Mouse (Mus musculus) kidney, adult 8-10 months (tissue): ENCODE results near the gene Mlf2.
"Not testable (repeated sequence)": the region's sequence is repeated elsewhere in the genome, so short reads cannot be mapped to it uniquely, and the experiment has no call there.

Experiments used
- DNase-seq, 2 experiments: peaks; one replicate each; pipeline ENCODE4 v3.0.0; 2022

Gene Mlf2

DNA sequence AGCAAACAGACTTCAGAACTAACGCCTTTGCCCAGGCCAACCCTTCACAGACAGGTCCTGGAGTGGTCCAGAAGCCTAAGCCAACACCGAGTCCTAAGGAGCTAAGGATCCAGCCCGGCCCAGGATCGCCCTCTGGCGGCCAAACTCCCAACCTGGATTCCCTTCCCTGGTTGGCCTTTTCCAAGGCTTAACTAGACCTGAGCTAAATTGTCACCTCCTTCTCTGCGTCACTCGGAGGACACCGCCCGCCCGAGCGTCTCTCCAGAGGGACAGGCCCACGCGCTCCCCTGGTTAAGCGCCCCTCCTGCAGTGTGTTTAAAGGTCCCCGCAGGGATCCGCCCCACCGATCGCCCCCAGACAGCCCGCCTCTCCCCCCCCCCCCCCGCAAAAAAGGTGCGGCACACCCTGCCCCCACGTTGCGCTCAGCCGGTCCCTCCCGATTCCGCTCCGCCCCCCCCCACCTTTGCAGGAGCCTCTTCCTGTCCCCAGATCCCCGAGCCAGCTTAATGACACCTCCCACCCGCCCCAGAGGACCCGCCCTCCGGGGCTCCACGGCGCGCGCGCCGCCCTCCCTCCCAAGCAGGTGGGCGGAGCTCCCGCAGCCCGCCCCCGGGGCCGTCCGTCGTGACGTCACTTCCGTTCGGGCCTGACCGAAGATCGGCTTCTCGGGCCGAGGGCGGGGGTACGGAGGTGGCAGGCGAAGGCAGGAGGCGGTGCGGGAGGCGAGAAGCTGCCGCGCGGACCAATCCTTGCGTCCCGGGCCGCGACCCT, at the start of gene Mlf2:
TSS of gene Mlf2 (plus strand) at position 633 of the 771 bp plus-strand sequence.
- peak; percentile 99 to 100 for DNase-seq

DNA sequence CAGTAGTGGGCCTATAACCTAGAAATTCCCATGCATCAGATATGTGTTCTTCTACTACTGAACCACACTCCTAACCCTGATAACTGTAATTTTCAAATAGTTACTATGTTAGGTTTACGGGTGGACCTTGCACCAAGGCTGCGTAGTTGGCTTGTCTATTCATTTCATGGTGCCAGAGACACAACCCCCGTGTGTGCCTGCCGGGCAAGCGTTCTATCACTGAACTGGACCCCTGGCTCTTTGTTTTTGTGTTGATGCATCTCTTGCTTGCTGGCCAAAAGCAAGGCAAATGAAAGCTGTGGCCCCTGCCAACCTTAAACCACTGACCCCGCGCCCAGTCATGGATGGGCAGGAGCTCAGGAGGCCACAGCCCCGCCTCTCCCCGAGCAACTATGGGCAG, 49.4 kb upstream of the Mlf2 start:
- DNase-seq = no peak

DNA sequence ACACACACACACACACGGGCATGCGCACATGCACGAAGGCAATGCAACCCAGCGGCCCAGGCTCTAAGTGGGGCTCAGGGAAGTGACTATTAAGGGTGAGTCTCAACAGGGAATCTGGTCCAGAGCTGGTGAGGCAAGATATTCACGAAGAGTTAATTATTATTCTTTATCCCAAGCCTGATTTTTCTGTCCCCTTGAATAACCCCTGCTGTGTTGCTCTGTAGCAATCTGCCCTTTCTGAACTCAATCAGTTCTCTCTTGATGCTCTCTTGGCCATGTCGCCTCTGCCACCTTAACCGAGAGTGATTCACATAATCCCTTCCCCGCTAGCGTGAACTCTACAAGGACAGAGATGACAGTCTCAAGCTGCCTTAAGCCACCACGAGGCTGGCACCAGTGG, 47.8 kb upstream of the Mlf2 start:
- no peak for DNase-seq

DNA sequence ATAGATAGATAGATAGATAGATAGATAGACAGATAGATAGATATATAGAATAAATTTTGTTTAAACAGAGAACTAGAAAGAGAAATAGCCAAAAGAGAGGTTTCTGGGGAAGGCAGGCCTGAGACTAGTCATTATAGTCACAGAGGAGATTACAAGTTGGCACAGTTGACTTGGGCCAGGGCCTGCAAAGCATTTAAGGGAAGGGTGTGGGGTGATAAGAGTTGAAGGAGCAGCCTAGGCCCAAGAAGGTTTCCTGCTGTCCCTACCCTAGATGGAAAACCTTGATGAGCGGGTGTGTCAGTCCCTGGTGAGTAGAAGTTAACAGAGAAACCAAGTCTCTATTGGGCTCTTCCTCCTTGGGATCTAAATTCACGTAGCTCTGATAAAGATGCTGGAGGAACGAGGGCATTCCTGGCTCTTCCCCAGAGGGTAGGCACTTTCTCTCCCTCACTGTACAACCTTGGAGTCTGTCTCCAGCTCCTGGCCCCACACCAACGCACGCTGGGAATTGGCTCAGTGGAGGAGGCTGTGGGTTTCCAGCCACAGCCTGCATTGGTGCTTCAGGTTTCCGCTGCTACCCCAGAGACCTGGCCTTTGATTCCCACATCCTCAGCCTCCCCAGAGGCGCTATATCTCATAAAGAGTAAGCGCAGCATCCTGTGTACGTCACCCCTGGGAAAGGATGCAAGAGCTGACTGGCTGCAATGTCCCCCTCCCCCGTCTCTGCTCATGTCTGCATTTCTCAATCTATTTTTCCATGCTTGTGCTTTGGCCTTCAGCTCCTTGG, 46.3 kb upstream of the Mlf2 start:
- DNase-seq = no peak

DNA sequence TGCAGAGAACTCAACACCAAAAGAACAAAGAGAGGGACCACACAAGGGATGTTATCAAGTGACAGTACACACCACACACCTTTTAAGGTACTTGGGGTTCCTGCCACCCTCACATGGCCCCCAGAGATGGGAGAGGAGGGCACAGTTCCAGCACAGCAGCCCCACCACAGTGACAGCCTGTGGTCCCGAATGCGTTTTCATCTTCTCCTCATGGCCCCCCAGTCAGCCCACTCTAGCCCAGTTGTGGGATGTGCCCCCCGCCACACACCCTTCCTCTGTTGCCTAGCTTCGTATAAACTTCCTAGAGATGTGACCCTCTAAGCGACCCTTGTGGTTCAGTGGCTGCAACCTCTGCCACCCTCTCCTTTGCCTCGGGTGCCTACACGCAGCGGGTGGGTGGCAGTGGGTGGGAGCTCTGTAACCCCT, 45.2 kb upstream of the Mlf2 start:
- DNase-seq = no peak

DNA sequence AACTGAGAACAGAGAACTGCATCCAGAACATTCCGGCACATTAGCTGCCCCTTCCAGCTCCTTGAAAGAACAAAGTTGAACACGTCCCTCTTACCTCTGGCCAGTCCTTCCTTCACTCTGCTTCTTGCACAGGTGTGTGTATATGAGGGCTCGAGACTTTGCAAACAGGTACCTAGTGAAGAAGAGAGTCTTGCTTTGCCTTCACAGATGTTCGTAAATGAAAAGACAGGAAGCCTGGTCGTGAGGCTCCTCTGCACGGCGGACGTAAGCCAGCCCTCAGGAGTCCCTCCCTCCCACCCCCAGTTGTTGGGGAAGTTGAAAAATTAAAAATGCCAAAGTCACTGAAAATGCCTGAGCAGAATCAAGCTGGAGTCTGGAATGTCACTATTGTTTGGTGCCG, 43.2 kb upstream of the Mlf2 start, which contains the start of gene Cd4:
TSS of gene Cd4 (minus strand) at position 236 of the 400 bp plus-strand sequence.
- no peak for DNase-seq

DNA sequence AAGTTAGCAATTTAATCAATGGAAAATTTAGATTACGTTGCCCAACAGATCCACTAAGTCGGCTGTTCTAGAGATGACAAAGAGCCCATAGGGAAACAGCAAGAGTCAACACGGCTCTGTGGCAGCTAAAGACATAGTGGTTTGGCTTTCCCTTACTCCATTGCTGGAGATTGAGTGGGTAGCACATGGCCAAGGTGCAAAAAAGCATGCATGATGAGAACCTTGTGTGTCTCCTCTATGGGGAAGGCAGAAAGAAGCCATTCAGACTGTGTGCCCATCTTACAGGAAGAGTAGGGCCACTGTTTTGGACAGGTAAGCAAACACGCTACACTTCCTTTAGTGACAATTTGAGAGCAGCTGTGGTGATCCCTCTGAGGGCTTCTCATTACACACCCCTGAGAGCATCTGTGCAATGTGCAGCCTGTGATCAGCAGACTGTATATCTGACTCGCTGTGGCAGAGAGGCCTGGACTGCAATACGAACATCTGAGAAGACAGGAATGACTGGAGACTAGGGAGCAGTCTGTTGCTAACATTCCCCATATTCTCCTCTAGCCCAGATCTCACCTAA, 42.5 kb upstream of the Mlf2 start:
- DNase-seq = no peak

DNA sequence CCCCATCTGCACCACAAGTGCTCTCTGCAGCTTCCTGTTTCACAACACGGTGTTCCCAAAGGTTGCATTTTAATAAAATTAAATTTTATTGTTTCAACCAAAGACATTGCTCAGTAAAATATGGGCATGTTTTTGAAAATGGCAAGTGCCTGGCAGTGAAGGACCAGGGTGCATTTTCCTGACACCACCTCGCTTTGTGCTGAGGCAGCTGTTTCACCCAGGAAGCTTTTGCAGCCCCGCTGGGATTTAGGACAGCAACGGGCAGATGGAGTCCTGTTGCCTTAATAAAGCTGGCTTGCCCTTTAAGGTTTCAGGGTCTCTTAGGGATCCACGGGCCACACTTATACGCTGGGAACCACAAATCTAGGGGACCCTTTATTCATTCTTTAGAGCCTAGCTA, 40.2 kb upstream of the Mlf2 start:
- DNase-seq = no peak

DNA sequence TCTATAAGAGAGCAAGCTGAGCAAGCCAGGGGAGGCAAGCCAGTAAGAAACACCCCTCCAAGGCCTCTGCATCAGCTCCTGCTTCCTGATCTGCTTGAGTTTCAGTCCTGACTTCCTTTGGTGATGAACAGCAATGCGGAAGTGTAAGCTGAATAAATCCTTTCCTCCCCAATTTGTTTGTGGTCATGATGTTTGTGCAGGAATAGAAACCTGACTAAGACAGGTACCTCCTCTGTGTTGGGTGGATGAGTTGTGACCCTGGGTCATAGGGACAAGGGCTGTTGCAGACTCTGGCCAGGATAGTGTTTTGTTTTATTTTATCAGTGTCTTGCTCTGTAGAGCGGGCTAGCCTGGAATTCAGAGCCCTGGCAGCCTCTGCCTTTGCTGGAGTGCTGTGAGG, 37.1 kb upstream of the Mlf2 start:
- not testable (repeated sequence) for DNase-seq

DNA sequence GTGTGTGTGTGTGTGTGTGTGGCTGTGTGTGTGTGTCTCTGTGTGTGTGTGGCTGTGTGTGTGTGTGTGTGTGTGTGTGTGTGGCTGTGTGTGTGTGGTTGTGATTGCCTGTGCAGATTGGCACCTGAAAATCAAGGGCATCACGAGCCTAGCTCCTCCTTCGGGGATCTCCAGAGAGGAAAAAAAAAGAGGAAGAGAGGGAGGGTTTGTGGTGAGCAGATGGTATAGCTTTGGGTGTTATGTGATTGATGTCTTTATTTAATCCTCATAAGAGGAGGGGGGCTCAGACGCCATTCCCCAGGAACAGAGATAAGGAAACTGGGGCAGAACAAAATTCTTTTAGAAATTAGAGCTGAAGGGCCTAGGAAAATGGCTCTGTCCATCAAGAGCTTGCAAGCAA, 32.8 kb upstream of the Mlf2 start:
- no peak for DNase-seq

DNA sequence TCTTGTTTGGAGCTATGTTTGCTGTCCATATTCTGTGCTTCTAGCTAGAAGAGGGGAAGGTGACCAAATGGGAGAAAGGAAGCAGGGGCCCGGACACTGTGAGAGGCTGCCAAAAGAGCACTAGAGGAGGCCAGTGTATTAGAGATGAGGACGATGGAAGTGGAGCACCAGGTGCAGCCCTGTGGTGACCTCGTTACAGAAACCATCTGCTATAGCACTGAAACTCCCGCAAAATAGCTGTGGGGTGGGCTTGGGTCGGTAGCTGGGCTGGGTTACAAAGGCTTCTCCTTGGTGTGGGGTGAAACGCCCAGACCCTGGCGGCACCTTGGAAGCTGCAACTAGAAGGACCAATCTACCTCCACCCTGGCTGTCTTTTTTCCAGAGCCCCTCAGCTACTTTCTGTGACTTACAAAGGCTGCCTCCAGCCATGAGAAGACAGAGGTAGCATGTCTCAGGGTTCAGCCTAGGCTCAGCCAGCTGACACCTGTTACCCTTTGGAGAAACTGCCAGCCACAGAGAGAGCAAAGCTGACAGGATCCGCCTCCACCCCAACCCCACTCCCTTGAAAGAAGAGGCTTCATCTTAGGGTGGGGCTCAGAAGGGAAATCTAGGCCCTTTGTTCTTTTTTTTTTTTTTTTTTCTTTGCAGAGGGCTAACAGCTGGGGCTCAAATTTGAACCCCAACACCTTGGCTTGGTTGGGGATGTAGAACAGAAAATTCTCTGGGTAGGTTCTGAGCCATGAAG, 31.0 kb upstream of the Mlf2 start:
- DNase-seq = no peak

DNA sequence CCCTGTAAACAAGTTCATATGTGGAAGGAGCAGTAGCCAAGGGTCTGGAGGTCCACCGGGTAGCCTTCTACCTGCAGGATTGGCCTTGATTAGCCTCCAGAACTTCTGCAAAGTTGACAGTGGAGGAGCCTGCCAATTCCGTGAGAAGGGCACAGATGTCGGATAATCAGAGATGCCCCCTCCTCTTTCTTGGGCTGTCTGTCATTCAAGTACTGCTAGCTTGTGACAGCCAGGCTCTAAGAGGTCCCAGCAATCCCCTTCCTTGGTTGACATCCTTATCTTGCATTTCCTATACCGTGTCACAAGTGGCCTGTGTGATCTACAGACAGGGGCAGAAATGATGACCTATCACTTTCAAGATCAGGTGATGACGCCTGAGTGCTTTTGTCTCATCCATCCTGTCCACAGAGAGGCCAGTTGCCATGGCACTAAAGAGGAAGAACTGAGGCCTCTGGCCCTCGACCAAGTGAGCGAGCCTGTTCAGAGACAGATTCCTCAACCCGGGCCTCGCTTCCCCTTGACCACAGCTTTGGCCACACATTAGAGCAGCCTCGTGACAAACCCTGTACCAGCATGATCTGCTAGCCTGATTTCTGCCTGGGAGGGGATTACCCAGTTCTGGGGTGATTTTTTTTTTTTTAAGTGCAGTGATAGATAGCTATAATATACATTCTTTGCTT, 30.2 kb upstream of the Mlf2 start:
- no peak for DNase-seq

DNA sequence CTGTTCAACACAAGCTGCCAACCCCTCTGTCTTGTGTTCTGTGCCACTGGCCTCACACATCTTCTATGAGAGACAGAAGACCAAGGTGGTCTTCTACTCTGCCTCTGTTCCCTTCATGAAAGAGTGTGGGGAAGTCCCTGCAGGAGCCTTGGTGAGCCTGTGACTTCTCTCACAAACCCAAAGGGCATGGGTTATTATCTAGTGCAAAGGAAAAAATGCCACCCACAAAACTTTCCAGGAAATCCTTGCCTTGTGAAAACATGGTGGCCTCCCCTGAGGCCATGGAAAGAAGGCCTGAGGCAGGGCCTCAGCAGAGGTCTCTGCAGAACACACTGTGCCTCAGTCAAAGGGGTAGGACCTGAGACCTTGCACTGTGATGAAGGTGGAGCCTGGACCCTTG, 29.3 kb upstream of the Mlf2 start:
- no peak for DNase-seq

DNA sequence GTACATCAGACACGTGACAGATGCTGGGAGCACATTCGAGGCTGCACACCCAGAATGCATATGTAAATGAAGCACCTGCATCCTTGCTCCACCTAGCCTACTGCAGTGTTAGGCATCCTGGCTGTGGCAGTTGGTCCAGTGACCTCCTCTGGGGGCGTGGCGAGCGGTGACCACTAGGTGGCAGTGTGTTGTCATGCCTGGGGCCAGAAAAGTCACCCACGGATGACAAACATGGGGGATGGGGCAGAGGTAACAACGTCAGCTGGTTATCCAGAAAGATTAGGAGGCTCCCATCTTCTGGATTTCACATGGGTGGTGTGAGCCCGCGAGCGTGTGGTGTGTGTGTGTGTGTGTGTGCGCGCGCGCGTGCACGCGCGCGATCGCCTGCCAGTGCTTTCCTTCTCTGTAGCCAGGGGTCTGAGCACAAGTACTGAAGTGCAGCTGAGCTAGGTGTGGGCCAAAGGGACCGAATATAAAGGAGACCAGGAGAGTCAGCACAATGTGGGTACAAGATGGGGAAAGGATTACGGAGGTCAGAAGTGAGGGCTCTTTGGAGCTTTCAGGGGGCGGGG, 27.5 kb upstream of the Mlf2 start:
- DNase-seq = peak; percentile 94 to 98

DNA sequence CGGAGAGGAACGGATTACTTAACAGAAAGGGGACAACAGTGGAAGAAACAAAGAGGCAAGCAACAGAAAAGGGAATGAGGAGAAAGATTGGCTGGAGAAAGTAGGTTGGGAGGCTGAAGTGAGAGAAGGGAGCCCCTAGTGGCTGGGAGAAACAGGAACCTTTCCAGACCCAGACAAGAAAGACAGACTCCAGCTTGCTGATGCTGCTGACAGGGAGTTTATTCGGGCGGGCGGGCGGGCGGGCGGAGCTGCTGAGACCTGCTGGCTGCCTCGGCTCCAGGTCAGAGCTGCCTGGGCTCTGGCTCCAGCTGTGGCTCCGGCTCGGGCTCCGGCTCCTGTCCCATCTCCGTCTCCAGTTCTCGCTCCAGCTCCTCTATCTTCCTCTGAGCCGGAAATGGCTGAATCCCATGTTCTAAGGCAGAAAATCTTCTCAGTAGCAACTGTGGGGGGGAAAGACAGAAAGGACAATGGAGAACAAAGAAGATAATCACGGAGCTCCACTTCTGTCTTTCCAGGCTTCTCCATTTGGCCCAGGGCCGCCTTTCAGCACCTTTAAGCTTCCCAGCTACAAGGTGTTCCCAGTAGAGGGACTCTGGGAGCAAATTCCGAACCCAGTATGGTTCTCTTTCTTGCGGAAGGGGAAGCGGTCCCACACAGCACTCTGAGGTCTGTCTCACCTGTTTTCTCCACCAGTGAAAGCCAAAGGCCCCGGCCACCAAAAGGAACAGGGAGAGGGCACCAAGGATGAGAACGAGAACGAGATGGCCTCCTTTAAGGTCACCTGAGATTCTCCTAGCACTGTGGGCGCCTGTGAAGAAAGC, 26.8 kb upstream of the Mlf2 start:
- peak; percentile 80 to 86 for DNase-seq

DNA sequence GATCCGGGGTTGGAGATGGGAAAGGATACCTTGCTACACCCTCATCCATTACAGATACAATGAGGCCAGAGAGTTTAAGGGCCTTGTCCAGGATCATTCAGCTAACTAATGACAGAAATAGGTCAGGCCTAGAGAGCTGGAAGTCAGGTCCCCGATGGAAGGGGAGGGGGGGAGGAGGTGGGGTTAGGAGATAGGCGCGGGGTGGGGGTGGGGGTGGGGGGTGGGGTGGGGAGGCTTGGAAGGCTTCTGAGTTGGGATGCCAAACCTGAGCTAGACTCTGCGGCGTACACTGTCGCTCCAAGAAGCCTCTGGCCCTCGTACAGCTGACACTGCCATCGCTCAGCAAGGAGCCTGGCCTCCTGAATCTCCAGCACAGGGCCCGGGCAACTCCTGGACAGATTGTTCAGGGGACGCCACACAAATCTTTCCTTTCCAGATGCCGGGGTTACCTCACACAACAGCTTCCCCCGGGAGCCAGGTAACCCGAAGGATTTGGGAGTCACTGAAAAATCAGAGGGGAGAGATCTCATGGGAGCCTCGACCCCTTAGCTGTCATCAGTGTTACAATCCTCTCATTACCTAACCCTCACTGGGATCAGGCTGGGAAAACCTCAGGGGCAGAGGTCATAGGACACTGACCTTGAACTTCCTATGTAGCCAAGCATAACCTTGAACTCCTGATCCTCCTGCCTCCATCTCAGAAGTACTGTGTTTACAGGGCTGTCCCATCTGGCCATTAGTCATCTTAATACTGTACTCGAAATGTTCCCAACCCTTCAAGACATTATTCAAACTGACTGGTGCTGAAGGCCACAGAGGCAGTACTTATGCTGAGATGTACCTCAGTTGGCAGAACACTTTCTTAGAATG, 26.0 kb upstream of the Mlf2 start:
- no peak for DNase-seq

DNA sequence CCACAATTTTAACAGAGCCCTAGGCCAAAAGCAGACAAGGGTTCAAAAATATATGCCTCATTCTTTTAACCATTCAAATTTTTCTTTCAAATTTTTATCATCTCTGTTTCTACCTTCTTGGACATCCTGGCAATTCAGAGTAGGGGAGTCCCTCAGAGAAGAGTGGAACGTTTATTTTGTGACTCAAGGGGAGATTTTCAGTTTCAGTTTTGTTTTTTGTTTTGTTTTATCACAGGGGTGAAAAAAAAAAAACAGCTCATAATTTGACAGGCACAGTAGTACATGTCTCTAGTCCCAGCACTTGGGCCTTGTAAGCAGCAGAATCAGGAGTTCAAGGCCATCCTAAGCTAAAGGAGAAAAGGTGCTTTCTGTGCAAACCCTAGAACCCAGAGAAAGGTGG, 23.4 kb upstream of the Mlf2 start:
- no peak for DNase-seq

DNA sequence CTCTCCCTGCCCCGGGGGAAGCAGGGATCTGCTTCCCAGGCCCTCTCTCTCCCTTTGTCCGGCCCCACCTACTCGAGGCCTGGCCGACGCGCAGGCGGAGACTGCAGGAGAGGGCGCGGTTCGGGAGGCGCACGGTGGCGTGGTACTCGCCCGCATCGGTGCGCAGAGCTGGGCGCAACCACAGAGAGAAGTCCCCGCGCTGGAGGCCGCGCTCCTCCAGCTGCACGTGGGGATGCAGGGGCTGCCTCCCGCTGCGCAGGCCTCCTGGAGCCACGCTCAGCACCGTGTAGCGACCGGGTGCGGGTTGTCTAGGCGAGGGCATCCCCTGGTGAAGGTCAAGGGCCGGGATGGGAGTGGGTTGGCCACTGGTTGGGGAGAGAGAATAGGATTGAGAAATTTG, 21.2 kb upstream of the Mlf2 start:
- no peak for DNase-seq

DNA sequence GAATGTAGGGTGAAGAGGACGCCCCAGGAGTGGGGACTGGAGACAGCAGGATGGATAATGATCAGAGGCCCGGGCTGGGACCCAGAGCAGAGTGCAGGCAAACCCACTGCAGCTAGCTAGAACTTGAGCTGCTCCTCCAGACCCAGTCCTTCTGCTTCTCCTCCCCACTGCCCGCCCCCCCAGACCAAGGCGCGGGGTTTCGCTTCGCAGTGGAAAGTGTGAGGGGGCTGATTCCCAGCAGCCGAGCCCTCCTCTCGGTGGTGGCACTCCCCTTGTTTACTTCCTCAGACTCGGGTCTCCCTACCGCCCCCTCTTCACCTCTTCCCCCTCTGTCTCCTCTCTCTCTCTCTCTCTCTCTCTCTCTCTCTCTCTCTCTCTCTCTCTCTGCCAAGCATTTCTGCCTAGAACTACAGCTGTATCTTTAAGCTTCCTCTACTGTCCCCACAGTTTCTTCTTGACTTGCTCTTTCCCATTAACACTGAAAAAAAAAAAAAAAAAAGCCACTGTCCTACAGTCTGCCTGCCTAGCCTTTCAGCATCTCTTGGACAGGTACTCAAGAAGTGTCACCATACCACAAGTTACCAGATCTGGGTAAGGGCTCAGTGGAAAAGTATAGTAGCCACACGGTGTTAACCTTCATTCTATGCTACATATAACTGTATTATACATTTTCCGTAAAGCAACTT, 19.5 kb upstream of the Mlf2 start, which contains the start of gene Lag3:
TSS of gene Lag3 (minus strand) at position 173 of the 686 bp plus-strand sequence.
- no peak for DNase-seq

DNA sequence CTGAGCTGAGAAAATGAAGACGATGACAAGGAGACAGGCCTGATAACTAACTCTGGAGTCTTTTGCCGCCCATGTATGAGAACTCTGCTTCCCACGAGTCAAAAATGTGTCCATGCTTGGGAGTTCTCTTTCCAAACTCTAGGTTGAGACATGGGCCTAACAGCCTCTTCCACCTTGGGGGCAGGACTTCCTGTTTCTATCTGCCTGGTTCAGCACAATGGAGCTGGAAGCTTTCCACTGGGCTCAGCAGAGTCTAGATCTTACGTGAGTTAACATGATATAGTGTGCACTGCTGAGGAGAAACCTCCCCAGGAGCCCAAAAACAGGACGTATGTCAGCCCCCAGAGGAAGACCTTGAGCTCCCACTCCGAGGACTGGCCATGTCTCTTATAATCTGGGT, 18.0 kb upstream of the Mlf2 start:
- no peak for DNase-seq
